9 mouse cellular contexts compared by ENCODE assay signal in genomic region chr5:144794687-144795086, GRCm38 (mm10). TPM values are rescaled to one million over a fixed set of nuclear protein-coding genes. Genes with fewer than 3 reads are reported as not detected.
DNase-seq lines count a peak whose midpoint lies in the region; ATAC-seq and TF ChIP-seq lines count a peak whose summit lies in the region.
"Had no signal": no experiment of that assay in that cellular context is flagged by ENCODE, and none has a peak within 500 bp of the region (broad histone marks: within the 10 kb centered on the region; RNA-seq: fewer than 3 reads in every experiment).

No protein-coding gene starts in this region.

- H3K27me3 ChIP-seq in hindbrain, embryonic 11.5 days (ENCODE audit: control insufficient read depth, insufficient read depth, low read length) = no peaks in the 10 kb centered on the region
- no peaks in the 10 kb centered on the region for H3K27me3 ChIP-seq in hindbrain, embryonic 13.5 days
- H3K27me3 ChIP-seq in liver, embryonic 14.5 days (ENCODE audit: control insufficient read depth, insufficient read depth, low read length) = no peaks in the 10 kb centered on the region
- H3K27me3 ChIP-seq: neural tube, embryonic 12.5 days had no signal

- H3K36me3 ChIP-seq in hindbrain, embryonic 11.5 days (ENCODE audit: control insufficient read depth, insufficient read depth, low read length) = peaks cover 28% of the 10 kb centered on the region; the same call in 1 of the 2 replicates
- peaks cover 100% of the 10 kb centered on the region for H3K36me3 ChIP-seq in hindbrain, embryonic 13.5 days
- H3K36me3 ChIP-seq in liver, embryonic 14.5 days (replicated peaks; ENCODE audit: control insufficient read depth, insufficient read depth, low read depth) = peaks cover 39% of the 10 kb centered on the region

- H3K4me1 ChIP-seq in hindbrain, embryonic 11.5 days (replicated peaks; ENCODE audit: control insufficient read depth, insufficient read depth, low read length) = no peaks in the 10 kb centered on the region
- H3K4me1 ChIP-seq in hindbrain, embryonic 13.5 days (replicated peaks) = no peaks in the 10 kb centered on the region
- no peaks in the 10 kb centered on the region for H3K4me1 ChIP-seq in liver, embryonic 14.5 days (replicated peaks; ENCODE audit: control insufficient read depth in 2 of 2, insufficient read depth in 2 of 2, low read length in 1 of 2)
- H3K4me1 ChIP-seq: neural tube, embryonic 12.5 days had no signal

- H3K4me2 ChIP-seq in hindbrain, embryonic 11.5 days (replicated peaks; ENCODE audit: low read depth, low read length) = no peak overlapping the region
- no peak overlapping the region for H3K4me2 ChIP-seq in hindbrain, embryonic 13.5 days
- no peak overlapping the region for H3K4me2 ChIP-seq in liver, embryonic 14.5 days (ENCODE audit: low read depth)
- H3K4me2 ChIP-seq: neural tube, embryonic 12.5 days had no signal

- no peak overlapping the region for H3K27ac ChIP-seq in hindbrain, embryonic 11.5 days (ENCODE audit: low read depth, low read length)
- H3K27ac ChIP-seq in hindbrain, embryonic 13.5 days = no peak overlapping the region
- no peak overlapping the region for H3K27ac ChIP-seq in liver, embryonic 14.5 days
- H3K27ac ChIP-seq: neural tube, embryonic 12.5 days had no signal

- H3K9ac ChIP-seq in hindbrain, embryonic 11.5 days (ENCODE audit: low read depth, low read length) = no peak overlapping the region
- no peak overlapping the region for H3K9ac ChIP-seq in hindbrain, embryonic 13.5 days
- no peak overlapping the region for H3K9ac ChIP-seq in liver, embryonic 14.5 days (replicated peaks)
- H3K9ac ChIP-seq: neural tube, embryonic 12.5 days had no signal

- intact Hi-C loops in gastrocnemius, postnatal 36 days (cut with DNase I) = no loop called here

- H3K9me3 ChIP-seq in hindbrain, embryonic 11.5 days (ENCODE audit: control insufficient read depth, low read length) = no peaks in the 10 kb centered on the region
- H3K9me3 ChIP-seq in hindbrain, embryonic 13.5 days = no peaks in the 10 kb centered on the region
- H3K9me3 ChIP-seq in liver, embryonic 14.5 days (ENCODE audit: control insufficient read depth, low read length) = no peaks in the 10 kb centered on the region
- H3K9me3 ChIP-seq: neural tube, embryonic 12.5 days had no signal

- ATAC-seq in hindbrain, embryonic 11.5 days (ENCODE audit: low FRiP score) = no peak
- ATAC-seq in hindbrain, embryonic 13.5 days (ENCODE audit: low FRiP score) = no peak
- peak; percentile 37 to 63; a peak in 3 of 4 replicates for ATAC-seq in hematopoietic stem cell, adult 5-6 weeks (replicated peaks in 1 of 2; ENCODE audit: insufficient read depth in 1 of 2, low FRiP score in 2 of 2, low TSS enrichment in 1 of 2, low read depth in 1 of 2, poor library complexity in 2 of 2, severe bottlenecking in 2 of 2)
- ATAC-seq in liver, embryonic 14.5 days (ENCODE audit: insufficient read depth) = peak; percentile 43; the same call in 1 of the 2 replicates

- 81% methylated on average over 6 of the region's 6 CpGs for WGBS in hindbrain, embryonic 11.5 days
- WGBS in hindbrain, embryonic 13.5 days = 77% methylated on average over 6 of the region's 6 CpGs
- WGBS in liver, embryonic 14.5 days (ENCODE audit: insufficient replicate concordance) = 62% methylated on average over 6 of the region's 6 CpGs

- DNase-seq in hindbrain, embryonic 11.5 days (ENCODE audit: low spot score) = peak; percentile 41
- DNase-seq in ES-CJ7 (ENCODE audit: low read depth, low spot score) = peak; percentile 84
- peak; percentile 12 for DNase-seq in c-Kit-positive CD71-negative TER-119-negative erythroid progenitor cells, embryonic 14.5 days (ENCODE audit: low read depth)
- peak in 2 of 3 experiments; percentile 7 to 17 for DNase-seq in liver, embryonic 14.5 days (ENCODE audit: low read depth in 3 of 3, low spot score in 3 of 3)
- peak; percentile 28 for DNase-seq in telencephalon, adult 2 months (ENCODE audit: low read depth, low spot score)
- no peak for DNase-seq in gastrocnemius, postnatal 36 days

- TF ChIP-seq CTCF in liver, embryonic 14.5 days (IDR thresholded peaks at IDR 0.05; ENCODE audit: low read depth) = peak; percentile 83

- TF ChIP-seq EP300 in liver, embryonic 14.5 days (IDR thresholded peaks at IDR 0.05; ENCODE audit: low read depth) = no peak

- no peak overlapping the region for H3K4me3 ChIP-seq in hindbrain, embryonic 11.5 days (ENCODE audit: low read depth, low read length)
- no peak overlapping the region for H3K4me3 ChIP-seq in hindbrain, embryonic 13.5 days
- H3K4me3 ChIP-seq in liver, embryonic 14.5 days (ENCODE audit: insufficient read depth in 1 of 2, low read depth in 2 of 2, low read length in 2 of 2) = no peak overlapping the region
- H3K4me3 ChIP-seq: neural tube, embryonic 12.5 days had no signal

RNA-seq across cellular contexts. Expression of gene Trrap, which starts 27.2 kb away (rescaled TPM):
- 84.0 and 102 TPM in 2 replicates for polyA plus RNA-seq in hindbrain, embryonic 11.5 days (2014; fragmentation: Nextera tagmentation; extraction: Ambion mirVana)
- 72.1 and 72.8 TPM in 2 replicates for polyA plus RNA-seq in hindbrain, embryonic 13.5 days (2015; fragmentation: Nextera tagmentation; extraction: Ambion mirVana)
- total RNA-seq in hematopoietic stem cell, adult 5-6 weeks (2017) = 55.2 and 62.5 TPM in 2 replicates
- polyA plus RNA-seq in liver, embryonic 14.5 days (2012; rRNA removed) = 20.4 and 27.1 TPM in 2 replicates
- 11.7 and 13.1 TPM in 2 replicates for polyA plus RNA-seq in liver, embryonic 14.5 days (2014; fragmentation: Nextera tagmentation; extraction: Ambion mirVana)
- 10 to 100 TPM; 24.4 to 27.2 TPM for total RNA-seq in gastrocnemius, postnatal 36 days (2021)

RNA-seq across cellular contexts. Expression of gene Tmem130, which starts 33.1 kb away (rescaled TPM):
- 20.1 and 22.9 TPM in 2 replicates for polyA plus RNA-seq in hindbrain, embryonic 11.5 days (2014; fragmentation: Nextera tagmentation; extraction: Ambion mirVana)
- 196 and 224 TPM in 2 replicates for polyA plus RNA-seq in hindbrain, embryonic 13.5 days (2015; fragmentation: Nextera tagmentation; extraction: Ambion mirVana)
- not detected in 2 replicates for total RNA-seq in hematopoietic stem cell, adult 5-6 weeks (2017)
- 0.20 and 0.28 TPM in 2 replicates for polyA plus RNA-seq in liver, embryonic 14.5 days (2012; rRNA removed)
- polyA plus RNA-seq in liver, embryonic 14.5 days (2014; fragmentation: Nextera tagmentation; extraction: Ambion mirVana) = 0.10 and 0.19 TPM in 2 replicates
- total RNA-seq in gastrocnemius, postnatal 36 days (2021) = not detected

Comparison
In these comparisons a context has a peak if more than half of its experiments do, and no peak if none do; other contexts are left out.
1. ATAC-seq: peak in hematopoietic stem cell, adult 5-6 weeks (2 of 2) and liver, embryonic 14.5 days (single experiment); none in hindbrain, embryonic 11.5 days (single experiment) and hindbrain, embryonic 13.5 days (single experiment).
2. DNase-seq: peak in hindbrain, embryonic 11.5 days (single experiment), ES-CJ7 (single experiment), c-Kit-positive CD71-negative TER-119-negative erythroid progenitor cells, embryonic 14.5 days (single experiment), liver, embryonic 14.5 days (2 of 3) and telencephalon, adult 2 months (single experiment); none in gastrocnemius, postnatal 36 days (0 of 2).
3. RNA of gene Tmem130, which starts 33.1 kb away (polyA plus RNA-seq): 196 to 224 TPM in hindbrain, embryonic 13.5 days and 20.1 to 22.9 TPM in hindbrain, embryonic 11.5 days; 0.10 to 0.28 TPM in liver, embryonic 14.5 days; every median in the first group is over 10 times any median in the second.